Mouse (Mus musculus) thymus, postnatal 0 days (tissue): ENCODE data around the gene Shisa2. TPM values are rescaled to one million over a fixed set of nuclear protein-coding genes. Genes with fewer than 3 reads are reported as not detected.
A peak's percentile ranks its signal among the peaks of the same experiment; 100 is the strongest.

Experiments
- DNase-seq: peaks from one replicate; pipeline ENCODE4 v3.0.0-alpha.2; 2015; ENCODE audit warnings: low spot score
- polyA plus RNA-seq: library from polyadenylated mRNA; unstranded; fragments of >200 nt; fragmentation: Nextera tagmentation; extraction: Ambion mirVana; gene quantifications from 2 replicates; pipeline ENCODE4 v1.2.1, GENCODE M21; 2015

Shisa2 gene
- polyA plus RNA-seq, 1 experiment from 2014 or later: 23.7 TPM

GRCm38 (mm10) chr14:59630096-59630495 is 5.0 kb downstream of the Shisa2 start:
- DNase-seq: no peak

GRCm38 (mm10) chr14:59632067-59632466 is 7.0 kb downstream of the Shisa2 start:
- DNase-seq: no peak

DNA sequence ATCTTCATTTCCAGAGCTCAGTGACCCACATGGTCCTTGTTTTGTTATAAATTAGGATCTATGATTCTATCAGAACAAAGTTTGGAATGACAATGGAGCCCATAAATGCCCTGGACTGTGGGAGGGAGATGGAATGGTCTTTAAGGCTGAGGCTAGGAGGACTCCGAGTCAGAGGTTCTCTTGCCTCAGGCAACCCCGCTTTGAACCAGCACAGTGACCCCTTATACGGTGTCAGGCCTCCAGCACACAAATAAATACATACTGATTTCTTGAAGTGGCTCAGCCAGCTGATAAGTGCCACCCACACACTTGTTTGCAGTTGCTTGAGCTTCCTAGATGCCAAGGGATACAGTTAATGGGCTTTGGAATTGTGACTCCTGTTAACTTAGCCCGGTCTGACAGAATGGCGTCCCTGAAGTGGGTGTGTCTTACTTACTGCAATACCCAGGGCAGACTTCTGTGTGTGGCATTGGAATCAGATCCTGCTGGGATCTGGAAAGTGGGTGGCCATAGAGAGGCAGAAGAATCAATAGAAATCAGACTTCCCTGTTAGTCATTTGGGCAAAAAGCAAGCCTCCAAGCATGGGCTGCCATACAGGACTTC is 8.3 kb downstream of the Shisa2 start:
- DNase-seq: no peak

DNA sequence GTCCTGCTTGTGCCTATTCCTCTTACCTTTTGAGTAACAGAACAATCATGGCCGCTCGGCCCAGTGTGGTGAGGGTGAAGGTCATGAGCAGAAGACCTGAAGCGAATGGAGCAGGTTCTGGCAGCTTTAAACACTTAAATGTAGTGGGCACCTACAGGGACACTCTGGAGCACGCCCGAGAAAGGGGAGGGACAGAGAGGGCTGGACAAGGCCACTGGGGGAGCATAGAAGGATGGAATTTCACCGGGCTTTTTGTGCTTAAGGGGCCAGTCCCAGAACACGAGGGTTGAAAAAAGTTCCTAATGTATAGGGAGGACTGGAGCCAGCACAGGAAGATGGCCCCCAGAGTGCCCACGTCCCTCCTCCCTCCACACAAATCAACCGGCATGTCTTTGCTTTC is 8.9 kb downstream of the Shisa2 start:
- no peak for DNase-seq

GRCm38 (mm10) chr14:59638906-59639703 is 14.0 kb downstream of the Shisa2 start:
- no peak for DNase-seq

GRCm38 (mm10) chr14:59641856-59642255 is 16.7 kb downstream of the Shisa2 start:
- no peak for DNase-seq

DNA sequence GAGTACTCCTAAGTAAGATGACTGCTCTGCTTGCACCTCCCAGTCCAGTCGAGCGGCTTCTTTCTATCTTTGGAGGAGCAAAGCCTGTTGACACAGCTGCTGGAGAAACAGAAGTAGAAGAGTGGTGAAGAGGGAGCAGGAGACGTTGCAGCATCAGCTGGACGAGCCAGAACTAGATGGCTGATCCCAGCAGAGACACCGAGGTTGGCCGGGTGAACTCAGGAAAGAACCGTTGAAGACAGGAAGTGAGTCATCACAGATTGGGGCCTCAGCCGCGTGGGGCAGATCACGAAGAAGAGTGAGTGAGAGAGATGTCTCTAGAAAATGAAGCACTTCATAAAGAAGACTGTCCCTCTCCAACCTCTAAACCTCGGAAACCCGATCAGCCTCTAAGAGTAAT is 18.5 kb downstream of the Shisa2 start:
- DNase-seq: peak; percentile 48

- DNase-seq: no peak
These were observed 19.1 kb downstream of the Shisa2 start for GRCm38 (mm10) chr14:59644166-59644565.

GRCm38 (mm10) chr14:59644896-59645295 is 19.8 kb downstream of the Shisa2 start:
- DNase-seq: no peak

- peak; percentile 2 for DNase-seq
These were observed 22.0 kb downstream of the Shisa2 start for GRCm38 (mm10) chr14:59646826-59647697.

GRCm38 (mm10) chr14:59648611-59649010 is 23.5 kb downstream of the Shisa2 start:
- DNase-seq: no peak

DNA sequence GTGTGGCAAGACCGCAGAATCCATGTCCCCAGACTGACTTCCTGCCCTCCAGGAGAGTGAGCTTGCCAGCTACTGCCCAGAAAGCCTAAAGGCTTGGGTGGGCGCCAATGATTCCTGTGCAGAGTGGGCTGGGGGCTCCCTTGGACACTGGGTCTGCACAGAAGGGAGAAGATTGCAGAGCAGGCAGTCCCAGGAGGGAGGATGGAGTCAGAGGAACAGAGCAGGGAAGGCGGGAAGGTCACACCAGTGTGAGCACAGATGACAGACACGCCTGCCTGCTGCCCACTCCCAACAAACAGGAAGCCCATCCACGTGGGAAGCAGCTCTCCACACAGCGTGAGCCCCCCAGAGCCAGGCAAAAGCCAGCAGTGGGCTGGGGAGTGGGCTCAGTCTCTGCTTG is 24.2 kb downstream of the Shisa2 start:
- DNase-seq: no peak

GRCm38 (mm10) chr14:59656591-59656990 is 31.5 kb downstream of the Shisa2 start:
- DNase-seq: no peak

- DNase-seq: no peak
These were observed 32.0 kb downstream of the Shisa2 start for GRCm38 (mm10) chr14:59657098-59657497.

DNA sequence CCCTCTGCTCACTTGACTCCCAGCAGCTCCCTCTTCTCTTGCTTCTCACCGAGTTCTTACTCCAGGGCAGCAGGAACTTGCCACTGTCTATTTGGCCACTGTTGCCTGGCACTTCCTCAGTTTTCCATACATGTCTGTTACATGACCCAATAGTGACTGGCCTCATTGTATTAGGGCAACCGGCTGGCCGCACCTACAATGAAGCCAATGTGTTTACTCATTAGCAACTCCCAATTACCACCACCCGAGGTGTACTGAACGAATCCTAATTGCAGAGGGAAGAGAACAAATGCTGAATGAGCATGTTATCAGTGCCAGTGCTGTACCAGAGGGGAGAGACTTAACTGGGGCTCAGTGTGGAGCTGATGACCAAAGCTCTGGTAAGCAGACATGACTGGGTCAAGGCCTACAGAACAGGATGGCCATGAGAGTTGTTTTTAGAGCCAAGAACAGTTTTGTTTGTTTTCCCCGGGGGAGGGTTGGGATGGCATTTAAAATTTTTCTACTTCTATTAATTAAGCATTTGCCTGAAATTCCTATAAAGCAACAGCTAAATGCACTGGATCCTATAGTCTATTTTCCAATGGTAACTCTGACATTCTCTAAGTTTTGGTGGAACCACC is 47.9 kb downstream of the Shisa2 start:
- DNase-seq: no peak

- DNase-seq: no peak
These were observed 49.4 kb downstream of the Shisa2 start for GRCm38 (mm10) chr14:59674556-59674955.

GRCm38 (mm10) chr14:59675330-59675729 is 50.2 kb downstream of the Shisa2 start:
- DNase-seq: no peak

DNA sequence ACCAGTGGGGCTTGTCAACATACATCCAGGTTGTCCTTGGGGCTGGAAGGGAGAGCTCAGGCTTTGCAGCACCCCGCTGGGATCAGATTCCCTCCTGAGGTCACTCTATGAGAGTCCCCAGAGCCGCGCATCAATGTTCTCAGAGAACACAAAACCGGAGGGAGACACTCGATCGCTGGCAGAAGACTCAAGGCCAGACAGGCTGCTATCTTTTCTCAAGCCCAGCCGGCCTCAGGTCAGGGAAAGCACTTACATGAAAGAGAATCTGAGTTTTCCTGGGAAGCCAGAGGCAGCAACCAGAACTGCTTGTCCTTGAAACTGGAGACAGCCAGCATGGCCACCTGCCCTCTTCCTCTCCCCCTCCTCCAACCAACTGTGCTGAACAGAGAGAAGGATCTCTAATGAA is 52.5 kb downstream of the Shisa2 start:
- DNase-seq: no peak
